Mouse (Mus musculus) layer of hippocampus, adult 11-12 months (tissue): ENCODE data around the gene Cd59b.
A peak's percentile ranks its signal among the peaks of the same experiment; 100 is the strongest.
"Not testable (repeated sequence)": the region's sequence is repeated elsewhere in the genome, so short reads cannot be mapped to it uniquely, and the experiment has no call there.

Experiments used
- DNase-seq: peaks from one replicate; pipeline ENCODE4 v3.0.0; 2022; ENCODE audit warnings: low spot score

Cd59b gene

GRCm38 (mm10) chr2:104065526-104065925 is 4.1 kb upstream of the Cd59b start, which contains the start of gene Gm10912:
Gene Gm10912 (plus strand): TSS chr2:104065826.
- not testable (repeated sequence) for DNase-seq

DNA sequence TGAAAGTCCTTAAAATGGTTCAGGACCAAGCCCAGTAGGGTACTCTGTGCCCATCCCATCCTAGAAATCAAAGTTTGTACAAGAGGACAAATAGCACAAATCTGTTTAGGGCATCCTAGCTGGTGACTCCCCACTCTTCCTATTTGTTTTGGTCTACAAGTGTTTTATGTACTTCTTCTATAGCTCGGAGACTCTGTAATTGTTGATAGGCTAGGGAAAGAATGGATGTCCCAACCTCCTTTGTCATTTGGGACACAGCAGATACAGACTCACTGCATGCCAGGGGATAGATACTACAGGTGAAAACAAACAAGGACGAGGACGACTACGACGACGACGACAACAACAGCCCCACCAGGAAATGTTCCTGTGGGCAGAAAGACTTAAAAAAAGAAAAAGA is 1.2 kb upstream of the Cd59b start, which contains the start of gene Gm10799:
TSS of gene Gm10799 (minus strand) at position 101 of the 400 bp plus-strand sequence.
- not testable (repeated sequence) for DNase-seq

DNA sequence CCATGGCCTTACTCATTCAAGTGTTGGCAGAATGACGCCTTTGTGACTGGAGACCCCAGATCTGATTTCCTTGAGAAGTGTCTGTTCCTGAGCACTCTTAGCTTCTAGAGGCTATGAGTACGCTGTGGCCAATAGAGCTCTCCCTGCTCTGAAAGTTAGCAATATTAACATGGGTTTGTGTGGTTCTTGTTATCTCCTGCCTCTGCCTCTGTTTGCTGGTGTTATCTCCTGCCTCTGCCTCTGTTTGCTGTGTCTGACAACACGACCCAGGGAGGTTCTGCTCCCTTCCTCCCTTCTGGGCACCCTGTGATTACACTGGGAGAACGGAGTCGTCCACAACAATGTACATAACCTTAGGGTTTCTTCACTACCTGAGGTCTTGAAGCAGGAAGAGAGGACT is 8.6 kb downstream of the Cd59b start:
- DNase-seq: not testable (repeated sequence)

- DNase-seq: not testable (repeated sequence)
These were observed 11.9 kb downstream of the Cd59b start for GRCm38 (mm10) chr2:104081436-104082050.

- no peak for DNase-seq
These were observed 12.8 kb downstream of the Cd59b start for GRCm38 (mm10) chr2:104082474-104082873.

GRCm38 (mm10) chr2:104084027-104084426 is 14.4 kb downstream of the Cd59b start:
- DNase-seq: not testable (repeated sequence)

DNA sequence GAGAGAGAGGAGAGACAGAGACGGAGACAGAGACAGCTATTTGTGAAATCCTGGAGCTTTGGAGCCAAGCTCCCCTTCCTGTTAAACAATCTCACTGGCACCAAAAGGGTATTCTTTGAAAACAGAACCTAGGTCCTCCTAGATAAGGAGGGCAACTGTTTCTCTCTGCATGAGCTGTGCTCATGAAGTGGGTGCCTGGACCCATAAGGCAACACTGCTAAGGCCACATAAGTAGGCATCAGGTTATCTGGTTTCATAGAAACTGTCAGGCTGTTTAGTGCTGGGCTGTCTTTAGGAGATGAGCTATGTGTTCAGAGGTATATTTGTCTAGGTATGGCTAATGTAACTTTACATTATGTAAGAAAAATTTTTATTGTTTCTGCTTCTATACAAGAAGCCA is 17.9 kb downstream of the Cd59b start:
- DNase-seq: not testable (repeated sequence)

GRCm38 (mm10) chr2:104093305-104093704 is 23.7 kb downstream of the Cd59b start:
- DNase-seq: no peak

GRCm38 (mm10) chr2:104095741-104096213 is 26.1 kb downstream of the Cd59b start, which contains the start of gene Cd59a:
Gene Cd59a (plus strand): TSS chr2:104095801.
- DNase-seq: peak; percentile 55

DNA sequence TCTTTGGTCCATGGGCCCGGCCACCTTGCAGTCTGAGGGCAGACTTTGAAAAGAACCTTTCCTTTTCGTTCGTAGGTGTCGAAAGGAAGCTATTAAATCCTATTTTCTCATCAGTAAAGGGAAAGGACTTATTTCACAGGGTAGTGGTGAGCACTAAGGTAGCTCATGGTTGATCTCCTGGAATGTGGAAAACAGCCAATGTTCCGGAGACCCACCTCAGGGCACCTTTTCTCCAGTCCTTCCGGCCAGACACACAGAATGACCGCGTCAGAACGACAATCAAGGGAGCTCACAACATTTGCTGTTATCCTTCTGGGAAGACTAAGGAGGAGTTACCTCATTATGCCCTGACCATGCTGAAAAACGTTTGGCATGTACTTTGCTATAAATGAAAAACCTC is 26.6 kb downstream of the Cd59b start:
- no peak for DNase-seq

- DNase-seq: not testable (repeated sequence)
These were observed 27.1 kb downstream of the Cd59b start for GRCm38 (mm10) chr2:104096796-104097195.

- not testable (repeated sequence) for DNase-seq
These were observed 27.7 kb downstream of the Cd59b start for GRCm38 (mm10) chr2:104097396-104097795.

DNA sequence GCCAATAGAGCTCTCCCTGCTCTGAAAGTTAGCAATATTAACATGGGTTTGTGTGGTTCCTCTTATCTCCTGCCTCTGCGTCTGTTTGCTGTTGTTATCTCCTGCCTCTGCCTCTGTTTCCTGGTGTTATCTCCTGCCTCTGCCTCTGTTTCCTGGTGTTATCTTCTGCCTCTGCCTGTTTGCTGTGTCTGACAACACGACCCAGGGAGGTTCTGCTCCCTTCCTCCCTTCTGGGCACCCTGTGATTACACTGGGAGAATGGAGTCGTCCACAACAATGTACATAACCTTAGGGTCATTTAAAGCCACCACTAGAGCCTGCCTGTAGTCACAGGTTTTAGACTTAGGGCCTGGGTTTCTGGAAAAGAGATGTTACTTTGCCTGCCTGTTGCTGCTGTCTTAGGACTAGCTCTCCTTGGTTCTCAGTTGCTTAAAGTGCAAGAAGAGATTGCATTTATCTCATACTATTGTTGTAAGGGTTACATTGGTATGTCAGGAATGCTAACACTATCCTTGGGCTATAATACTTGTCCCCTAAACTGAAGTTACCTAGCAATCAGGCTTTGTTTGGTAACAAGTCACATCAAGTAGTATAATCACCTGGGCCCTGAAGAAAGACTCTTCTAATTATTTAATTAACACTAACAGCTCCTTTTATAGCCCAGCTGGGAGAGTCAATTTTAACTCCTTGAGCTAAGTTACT is 29.0 kb downstream of the Cd59b start:
- no peak for DNase-seq

DNA sequence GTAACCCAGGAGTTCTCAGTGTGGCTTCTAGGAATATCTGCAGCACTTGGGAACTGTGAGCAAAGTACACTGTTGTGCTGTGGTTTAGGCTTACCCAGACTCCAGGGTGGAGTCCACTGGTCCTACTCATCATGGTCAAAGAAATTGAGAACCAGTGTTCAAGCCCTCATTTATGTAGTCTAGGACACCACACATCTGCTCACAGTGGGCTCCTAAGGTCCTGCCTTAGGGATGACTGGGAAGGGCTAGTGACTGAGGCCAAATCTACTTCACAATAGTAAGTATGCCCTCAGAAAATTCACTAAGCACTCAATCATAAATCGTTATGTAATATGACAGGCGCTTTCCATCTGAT is 29.6 kb downstream of the Cd59b start:
- DNase-seq: no peak

GRCm38 (mm10) chr2:104099946-104100345 is 30.3 kb downstream of the Cd59b start:
- DNase-seq: no peak

- no peak for DNase-seq
These were observed 35.2 kb downstream of the Cd59b start for GRCm38 (mm10) chr2:104104800-104105199.

- DNase-seq: not testable (repeated sequence)
These were observed 39.4 kb downstream of the Cd59b start for GRCm38 (mm10) chr2:104109021-104109420.

GRCm38 (mm10) chr2:104109528-104109927 is 39.9 kb downstream of the Cd59b start:
- DNase-seq: no peak

DNA sequence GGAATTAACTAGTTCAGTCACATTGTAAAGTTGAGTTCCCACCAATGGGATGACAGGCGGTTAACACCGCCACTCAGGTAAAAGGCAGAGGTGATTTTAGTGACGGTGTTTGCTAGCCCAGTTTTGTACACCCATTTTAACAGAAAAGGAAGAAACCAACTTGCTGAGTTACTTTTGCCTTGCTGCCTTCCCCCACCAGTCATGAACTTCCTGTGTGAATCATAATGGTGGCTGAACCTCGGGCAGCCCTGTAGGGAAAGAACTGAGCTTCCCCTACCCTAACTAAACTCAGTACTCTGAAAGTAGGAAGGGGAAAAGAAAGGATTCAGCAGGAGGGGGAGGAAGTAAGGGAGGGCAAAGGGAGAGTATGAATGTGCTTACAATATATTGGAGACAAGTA is 40.4 kb downstream of the Cd59b start:
- no peak for DNase-seq

DNA sequence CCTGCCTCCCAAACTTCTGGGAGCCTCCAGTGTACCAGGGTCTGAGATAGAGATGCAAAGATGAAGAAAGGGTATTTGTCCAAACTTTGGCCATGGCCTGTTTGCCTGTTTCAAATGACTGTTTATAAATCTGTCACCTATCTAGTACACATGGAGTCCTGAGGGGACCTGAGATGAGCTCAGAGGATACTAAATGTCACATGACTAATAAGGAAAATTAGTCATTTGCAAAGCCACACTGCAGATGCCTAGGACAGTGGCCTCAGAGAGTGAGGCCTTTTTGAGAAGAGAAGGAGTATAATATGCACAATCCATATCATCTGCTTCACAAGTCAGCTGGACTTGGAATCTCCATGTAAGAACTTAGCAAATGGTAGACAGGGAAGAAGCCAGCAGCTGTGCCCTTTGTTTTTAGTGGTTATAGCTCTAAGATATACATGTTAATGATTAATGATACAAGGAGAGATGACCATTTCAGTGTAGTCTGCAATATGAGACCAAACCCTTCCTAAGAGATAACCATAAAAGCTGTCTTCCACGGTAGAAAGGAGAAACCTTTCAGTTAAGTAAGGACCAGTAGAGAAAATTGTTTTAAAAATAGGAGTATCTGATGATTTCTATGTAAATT is 41.6 kb downstream of the Cd59b start:
- DNase-seq: not testable (repeated sequence)

DNA sequence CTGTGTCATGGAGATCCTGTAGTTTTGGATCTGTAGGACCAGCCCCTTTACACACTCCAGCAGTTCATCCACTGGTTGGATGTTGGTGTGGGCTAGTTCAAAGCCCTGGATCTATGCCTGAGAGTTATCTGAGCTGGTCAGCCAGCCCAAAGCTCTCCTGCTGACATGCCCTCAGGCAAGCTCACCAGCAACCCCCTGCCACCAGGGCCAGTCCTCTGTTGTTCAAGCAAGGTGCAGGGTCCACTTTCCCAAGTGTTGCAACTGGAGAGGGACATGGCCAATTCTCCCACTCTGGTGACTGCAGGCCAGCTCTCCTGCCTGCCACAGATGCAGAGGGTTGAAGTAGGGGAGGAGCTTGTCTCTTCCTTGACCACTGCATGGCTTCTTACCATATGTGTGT is 43.9 kb downstream of the Cd59b start:
- not testable (repeated sequence) for DNase-seq

- DNase-seq: no peak
These were observed 45.2 kb downstream of the Cd59b start for GRCm38 (mm10) chr2:104114898-104115297.

DNA sequence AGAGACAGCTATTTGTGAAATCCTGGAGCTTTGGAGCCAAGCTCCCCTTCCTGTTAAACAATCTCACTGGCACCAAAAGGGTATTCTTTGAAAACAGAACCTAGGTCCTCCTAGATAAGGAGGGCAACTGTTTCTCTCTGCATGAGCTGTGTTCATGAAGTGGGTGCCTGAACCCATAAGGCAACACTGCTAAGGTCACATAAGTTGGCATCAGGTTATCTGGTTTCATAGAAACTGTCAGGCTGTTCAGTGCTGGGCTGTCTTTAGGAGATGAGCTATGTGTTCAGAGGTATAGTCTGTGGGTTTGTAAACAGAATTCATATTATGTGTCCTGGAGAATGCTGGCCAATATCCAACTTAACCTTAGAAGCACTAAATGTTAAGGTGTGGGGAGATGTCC is 47.5 kb downstream of the Cd59b start:
- not testable (repeated sequence) for DNase-seq
